Mouse (Mus musculus) lung, postnatal 0 days (tissue): ENCODE measurements around the gene Fbxl17.

Experiments
- CTCF ChIP-seq: IDR thresholded peaks from 2 replicates; pipeline ENCODE4 v1.5.1; 2016; ENCODE audit warnings: antibody characterized with exemption, mild to moderate bottlenecking
- EP300 ChIP-seq: IDR thresholded peaks from 2 replicates; pipeline ENCODE4 v1.6.1; 2016; ENCODE audit warnings: antibody characterized with exemption, mild to moderate bottlenecking, control low read depth

DNA sequence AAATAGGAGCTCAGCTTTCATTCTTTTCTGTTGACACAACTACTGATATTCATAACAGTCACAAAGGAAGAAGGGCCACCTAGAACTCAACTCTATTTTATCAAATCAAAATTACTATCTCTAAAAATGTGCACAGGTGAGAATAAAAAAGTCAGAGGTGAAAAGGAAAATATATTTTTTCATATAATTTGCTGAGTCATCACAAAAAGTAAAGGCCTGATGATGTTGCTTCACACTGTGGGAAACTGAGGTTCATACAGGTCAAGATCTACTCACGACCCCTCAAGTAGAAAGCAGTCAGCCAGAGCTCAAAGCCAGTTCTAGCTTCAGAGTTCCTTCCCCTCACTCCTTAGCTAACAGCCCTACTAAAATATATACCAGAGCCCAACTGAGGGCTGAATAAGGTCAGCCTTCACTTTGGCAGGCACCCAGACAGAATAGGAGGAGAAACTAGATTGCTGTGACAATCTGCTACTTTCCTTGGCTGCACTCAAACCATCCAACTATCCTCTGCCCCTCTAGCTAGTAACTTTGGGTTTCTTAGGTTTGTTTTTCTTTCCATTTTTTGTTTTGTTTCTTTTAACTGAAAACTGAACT lies 210.4 kb downstream of the Fbxl17 start:
- TF ChIP-seq CTCF (no peak), EP300 (no peak)
